Mouse (Mus musculus) lung, embryonic 14.5 days (tissue): Measurements from ENCODE around the gene Rreb1. TPM values are rescaled to one million over a fixed set of nuclear protein-coding genes. Genes with fewer than 3 reads are reported as not detected.

Experiments used
- ATAC-seq: fragments of 200-750 bp; cut with Nextera tagmentation; 2 replicates; pipeline ENCODE4 v1.8.0; 2017; ENCODE audit warnings: mild to moderate bottlenecking, moderate TSS enrichment, moderate library complexity; ENCODE audit not compliant: insufficient read depth
- DNase-seq: peaks from one replicate; pipeline ENCODE4 v3.0.0-alpha.2; 2015
- H3K27ac ChIP-seq: fragments of 300-500 bp; sonication (generic); 2 replicates; pipeline ENCODE4 v1.5.1; 2014; ENCODE audit warnings: low read depth, mild to moderate bottlenecking, moderate library complexity
- H3K27me3 ChIP-seq: fragments of 300-500 bp; sonication (generic); 2 replicates; pipeline ENCODE4 v1.6.1; 2014; ENCODE audit warnings: low read length, control low read depth; ENCODE audit not compliant: insufficient read depth
- H3K36me3 ChIP-seq: fragments of 300-500 bp; sonication (generic); 2 replicates; pipeline ENCODE4 v1.6.1; 2014; ENCODE audit warnings: control low read depth; ENCODE audit not compliant: insufficient read depth
- H3K4me1 ChIP-seq: fragments of 300-500 bp; sonication (generic); 2 replicates; pipeline ENCODE4 v1.6.1; 2014; ENCODE audit warnings: antibody characterized with exemption, control low read depth; ENCODE audit not compliant: insufficient read depth
- H3K4me2 ChIP-seq: fragments of 300-500 bp; sonication (generic); 2 replicates; pipeline ENCODE4 v1.6.1; 2014; ENCODE audit warnings: mild to moderate bottlenecking
- H3K4me3 ChIP-seq: fragments of 300-500 bp; sonication (generic); 2 replicates; pipeline ENCODE4 v1.5.1; 2014; ENCODE audit warnings: low read depth, low read length
- H3K9ac ChIP-seq: fragments of 300-500 bp; sonication (generic); 2 replicates; pipeline ENCODE4 v1.6.1; 2014
- H3K9me3 ChIP-seq: fragments of 300-500 bp; sonication (generic); 2 replicates; pipeline ENCODE4 v1.6.1; 2016; ENCODE audit warnings: low read depth, low read length, control low read depth
- CTCF ChIP-seq: IDR thresholded peaks from 2 replicates; pipeline ENCODE4 v1.5.1; 2016; ENCODE audit warnings: antibody characterized with exemption, low read depth
- WGBS: fragments of 180-500 bp; shearing (Covaris S2); extraction: QIAGEN DNeasy Blood & Tissue Kit; methylation state at CpG from one replicate; pipeline ENCODE4 v1.1.7; 2014; 5-methylcytosine and 5-hydroxymethylcytosine counted together
- polyA plus RNA-seq: library from polyadenylated mRNA; unstranded; fragments of >200 nt; fragmentation: Nextera tagmentation; extraction: Ambion mirVana; gene quantifications from 2 replicates; pipeline ENCODE4 v1.2.1, GENCODE M21; 2014

The Rreb1 gene
- polyA plus RNA-seq, 1 experiment from 2014 or later = 22.5 TPM

DNA sequence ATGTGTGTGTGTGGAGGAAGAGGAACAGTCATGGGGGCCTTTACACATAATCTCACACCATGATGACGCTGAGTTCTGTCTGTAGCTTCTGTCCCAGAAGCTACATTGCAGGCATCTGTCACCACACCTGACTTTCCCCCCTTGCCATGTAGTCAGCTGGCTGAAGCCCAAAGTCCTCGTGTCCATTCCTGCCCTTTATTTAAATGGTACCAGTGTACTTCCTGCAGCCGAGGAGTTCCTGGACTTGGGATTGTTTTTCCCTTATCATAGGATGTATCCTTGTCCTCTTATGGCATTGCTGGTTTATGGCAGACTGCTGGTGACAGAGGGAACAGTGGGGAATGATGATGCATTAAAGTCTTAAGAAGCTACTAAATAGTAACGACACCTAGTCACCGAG lies 120.6 kb downstream of the Rreb1 start:
- ATAC-seq = no peak
- no peak for TF ChIP-seq CTCF
- H3K9me3 ChIP-seq = no peaks in the 10 kb centered on the region
- no peak overlapping the region for H3K4me3 ChIP-seq
- no peak overlapping the region for H3K27ac ChIP-seq
- no peak for DNase-seq
- H3K36me3 ChIP-seq = peaks cover 89% of the 10 kb centered on the region
- 79% methylated on average over 5 of the region's 5 CpGs for WGBS
- H3K27me3 ChIP-seq = no peaks in the 10 kb centered on the region
- no peak overlapping the region for H3K9ac ChIP-seq
- H3K4me2 ChIP-seq = no peak overlapping the region
- no peaks in the 10 kb centered on the region for H3K4me1 ChIP-seq

DNA sequence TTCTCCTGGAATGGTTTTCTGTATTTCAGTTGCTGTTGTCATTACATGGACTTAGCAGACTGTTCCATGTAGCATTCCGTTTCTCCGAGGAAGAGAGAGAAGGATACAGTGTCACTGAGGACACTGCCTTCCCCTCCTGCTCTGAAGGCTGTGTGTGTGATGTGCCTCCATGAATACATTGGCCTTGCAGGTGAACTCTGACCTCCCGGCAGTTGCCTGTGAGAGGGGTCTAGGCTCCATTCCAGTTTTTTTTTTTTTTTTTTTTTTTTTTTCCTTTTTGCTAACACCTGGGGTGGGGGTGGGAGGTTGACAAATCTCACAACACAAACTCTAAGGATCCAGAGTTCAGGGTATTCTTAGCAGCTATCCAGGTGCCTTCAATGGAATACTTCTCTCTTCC lies 124.8 kb downstream of the Rreb1 start:
- no peak overlapping the region for H3K27ac ChIP-seq
- no peaks in the 10 kb centered on the region for H3K27me3 ChIP-seq
- peaks cover 78% of the 10 kb centered on the region for H3K36me3 ChIP-seq
- no peak overlapping the region for H3K9ac ChIP-seq
- H3K9me3 ChIP-seq = no peaks in the 10 kb centered on the region
- no peak for ATAC-seq
- no peak overlapping the region for H3K4me2 ChIP-seq
- TF ChIP-seq CTCF = no peak
- DNase-seq = no peak
- H3K4me3 ChIP-seq = no peak overlapping the region
- no peaks in the 10 kb centered on the region for H3K4me1 ChIP-seq
- 80% methylated on average over 3 of the region's 3 CpGs for WGBS

DNA sequence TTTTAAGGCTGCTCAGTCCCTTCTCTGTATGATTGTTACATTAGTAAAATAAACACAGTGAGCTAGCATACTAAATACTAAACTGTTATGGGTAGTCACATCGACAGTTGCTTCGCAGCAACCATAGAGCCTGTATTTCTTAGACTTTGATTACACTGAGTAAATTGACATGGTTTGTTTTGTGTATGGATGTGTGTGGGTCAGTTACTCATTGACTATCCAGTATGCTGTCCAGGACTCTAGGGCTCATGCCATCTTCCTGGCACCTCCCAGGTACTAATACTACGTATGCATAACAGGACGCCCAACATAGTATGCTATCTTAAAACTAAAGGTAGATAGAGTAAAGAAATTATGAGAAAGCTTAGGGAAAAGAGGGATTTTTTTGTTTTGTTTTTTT lies 125.3 kb downstream of the Rreb1 start:
- Histone ChIP-seq H3K4me3 (no peak overlapping the region), H3K27me3 (no peaks in the 10 kb centered on the region), H3K27ac (no peak overlapping the region), H3K9ac (no peak overlapping the region), H3K4me1 (no peaks in the 10 kb centered on the region), H3K36me3 (peaks cover 78% of the 10 kb centered on the region), H3K4me2 (no peak overlapping the region), H3K9me3 (no peaks in the 10 kb centered on the region)
- TF ChIP-seq CTCF = no peak
- DNase-seq (no peak), ATAC-seq (no peak)
- WGBS = 90% methylated on average over 4 of the region's 4 CpGs

DNA sequence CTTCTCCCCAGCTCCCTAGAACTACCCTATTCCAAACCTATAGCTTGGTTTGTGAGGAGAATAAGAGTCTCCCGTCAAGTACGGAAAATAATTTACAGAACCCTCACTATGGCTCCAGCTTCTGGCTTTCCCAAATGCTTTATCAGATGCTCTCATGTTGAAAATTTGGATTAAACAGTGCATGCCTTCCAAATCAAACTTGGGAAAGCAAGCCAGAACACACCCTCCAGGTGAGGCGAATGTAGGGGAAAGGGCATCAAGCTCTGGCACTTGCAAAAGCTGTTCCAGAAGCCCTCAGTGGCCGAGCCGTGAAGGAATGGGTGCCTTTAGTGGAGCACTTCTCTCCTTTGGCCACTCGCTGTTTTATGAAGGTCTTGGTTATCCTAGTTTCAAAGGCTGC lies 126.2 kb downstream of the Rreb1 start:
- Histone ChIP-seq H3K4me1 (no peaks in the 10 kb centered on the region), H3K27ac (no peak overlapping the region), H3K4me3 (no peak overlapping the region), H3K36me3 (peaks cover 77% of the 10 kb centered on the region), H3K27me3 (no peaks in the 10 kb centered on the region), H3K9me3 (no peaks in the 10 kb centered on the region), H3K9ac (no peak overlapping the region), H3K4me2 (no peak overlapping the region)
- ATAC-seq (no peak), DNase-seq (no peak)
- 84% methylated on average over 6 of the region's 6 CpGs for WGBS
- TF ChIP-seq CTCF = no peak

DNA sequence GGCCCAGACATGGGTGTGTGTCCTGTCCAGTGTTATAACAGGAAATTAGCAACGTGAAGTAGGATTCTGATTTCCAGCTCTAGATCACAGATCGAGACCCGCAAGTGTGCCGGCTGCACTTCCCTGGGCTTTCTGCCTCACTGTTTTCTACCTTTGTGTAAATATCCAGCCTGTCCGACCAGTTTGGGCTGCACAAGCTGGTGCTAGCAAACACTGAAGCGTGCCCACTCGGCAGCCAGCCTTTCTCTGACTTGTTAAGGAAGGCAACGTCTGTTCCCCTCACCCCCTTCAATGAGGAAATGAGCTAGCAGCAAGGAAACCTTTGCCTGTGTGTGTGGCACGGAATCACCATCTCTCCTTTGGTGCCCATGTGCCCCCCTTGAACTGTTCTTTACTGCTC lies 129.9 kb downstream of the Rreb1 start:
- peak; percentile 82 for DNase-seq
- no peak overlapping the region for H3K9ac ChIP-seq
- TF ChIP-seq CTCF = no peak
- H3K27ac ChIP-seq = peak overlapping the region; percentile 74
- no peak overlapping the region for H3K4me3 ChIP-seq
- ATAC-seq = peak; percentile 76
- H3K27me3 ChIP-seq = no peaks in the 10 kb centered on the region
- H3K4me1 ChIP-seq = 0 out of 2 replicates have a peak, but pooled peaks cover 7% of the 10 kb centered on the region
- H3K4me2 ChIP-seq = no peak overlapping the region
- H3K9me3 ChIP-seq = no peaks in the 10 kb centered on the region
- 57% methylated on average over 9 of the region's 9 CpGs for WGBS
- peaks cover 71% of the 10 kb centered on the region for H3K36me3 ChIP-seq

DNA sequence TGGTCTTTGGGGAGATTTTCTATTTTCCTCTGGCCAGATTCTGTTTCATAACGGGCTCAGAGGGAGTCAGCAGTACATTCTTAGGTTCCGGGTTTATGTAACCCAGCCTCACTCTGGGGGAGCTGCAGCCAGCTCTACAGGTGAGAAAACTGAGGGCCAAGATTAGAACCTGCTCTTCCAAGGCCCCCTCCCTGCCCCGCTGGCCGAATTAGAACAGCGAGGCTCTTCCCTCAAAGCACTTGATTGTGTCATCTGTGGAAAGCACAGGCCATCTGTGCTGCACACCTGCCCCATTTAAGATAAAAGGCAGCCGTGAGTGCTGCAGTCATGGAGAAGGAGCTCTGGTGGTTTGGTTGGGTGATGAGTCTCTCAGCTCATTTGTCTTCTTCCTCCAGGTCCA lies 130.3 kb downstream of the Rreb1 start:
- no peak overlapping the region for H3K9ac ChIP-seq
- H3K36me3 ChIP-seq = peaks cover 67% of the 10 kb centered on the region
- TF ChIP-seq CTCF = no peak
- WGBS = 63% methylated on average over 6 of the region's 6 CpGs
- DNase-seq (no peak), ATAC-seq (peak; percentile 11; the same call in 1 of the 2 replicates)
- no peak overlapping the region for H3K4me3 ChIP-seq
- H3K27ac ChIP-seq = peak overlapping the region; percentile 74
- H3K27me3 ChIP-seq = no peaks in the 10 kb centered on the region
- no peak overlapping the region for H3K4me2 ChIP-seq
- H3K9me3 ChIP-seq = no peaks in the 10 kb centered on the region
- 0 out of 2 replicates have a peak, but pooled peaks cover 7% of the 10 kb centered on the region for H3K4me1 ChIP-seq

DNA sequence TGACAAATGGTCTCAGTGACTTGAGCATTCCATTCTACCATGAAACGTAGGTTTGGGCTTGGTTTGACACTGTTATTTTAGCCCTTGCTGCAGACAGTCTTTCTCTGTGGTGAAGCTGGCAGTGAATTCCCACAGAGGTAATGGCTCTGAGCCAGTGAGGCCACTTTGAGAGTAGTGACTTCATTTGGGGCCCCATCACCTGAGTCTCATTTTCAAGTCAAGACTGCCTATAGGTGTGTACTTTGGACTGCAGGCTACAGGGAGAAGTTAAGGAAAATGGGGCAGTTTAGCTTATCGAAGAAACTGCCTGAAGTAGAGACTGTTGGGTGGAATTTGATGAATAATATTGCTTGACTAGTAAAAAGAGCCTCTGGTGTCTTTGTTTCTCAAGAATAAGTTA lies 131.0 kb downstream of the Rreb1 start:
- Histone ChIP-seq H3K4me3 (no peak overlapping the region), H3K4me1 (0 out of 2 replicates have a peak, but pooled peaks cover 7% of the 10 kb centered on the region), H3K36me3 (peaks cover 65% of the 10 kb centered on the region), H3K27ac (peak overlapping the region; percentile 74; the same call in 1 of the 2 replicates), H3K27me3 (no peaks in the 10 kb centered on the region), H3K9me3 (no peaks in the 10 kb centered on the region), H3K4me2 (no peak overlapping the region), H3K9ac (no peak overlapping the region)
- TF ChIP-seq CTCF = no peak
- peak; percentile 37 for DNase-seq
- 61% methylated on average over 2 of the region's 2 CpGs for WGBS
- no peak for ATAC-seq

DNA sequence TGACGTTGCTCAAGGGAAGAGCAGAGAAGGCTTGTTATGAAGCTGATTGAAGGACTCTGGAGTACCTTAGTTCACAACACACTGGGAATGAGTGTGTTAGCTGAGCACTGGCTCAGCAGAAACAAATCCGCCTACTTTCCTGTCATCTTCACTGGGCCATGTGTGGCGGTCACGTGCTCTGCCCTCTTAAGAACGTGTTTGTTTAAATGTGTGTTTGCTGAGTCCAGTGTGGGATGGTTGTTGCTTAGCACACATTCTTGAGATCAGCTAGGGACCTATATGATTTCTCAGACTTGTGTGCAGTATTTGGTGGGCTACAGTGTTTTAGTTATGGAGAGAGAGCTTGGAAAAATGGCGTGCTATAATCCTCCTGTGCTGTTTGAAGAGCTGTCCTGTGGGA lies 133.8 kb downstream of the Rreb1 start:
- H3K27ac ChIP-seq = no peak overlapping the region
- TF ChIP-seq CTCF = no peak
- WGBS = 30% methylated on average over 6 of the region's 6 CpGs
- H3K36me3 ChIP-seq = peaks cover 61% of the 10 kb centered on the region
- no peaks in the 10 kb centered on the region for H3K27me3 ChIP-seq
- H3K9ac ChIP-seq = no peak overlapping the region
- ATAC-seq = peak; percentile 32; the same call in 1 of the 2 replicates
- H3K4me3 ChIP-seq = no peak overlapping the region
- H3K4me2 ChIP-seq = no peak overlapping the region
- DNase-seq = peak; percentile 60
- no peaks in the 10 kb centered on the region for H3K9me3 ChIP-seq
- 0 out of 2 replicates have a peak, but pooled peaks cover 7% of the 10 kb centered on the region for H3K4me1 ChIP-seq
